Mouse (Mus musculus) embryonic fibroblast, embryonic 13.5 days (primary cell): ENCODE results near the gene Rora. TPM values are rescaled to one million over a fixed set of nuclear protein-coding genes. Genes with fewer than 3 reads are reported as not detected.

ENCODE experiments used
- H3K27ac ChIP-seq: 2 replicates; pipeline ENCODE4 v1.5.1; 2012; ENCODE audit warnings: low read length, control low read depth, inconsistent platforms; ENCODE audit not compliant: insufficient read depth
- H3K4me1 ChIP-seq: 2 replicates; pipeline ENCODE4 v1.6.1; 2011; ENCODE audit warnings: low read length; ENCODE audit not compliant: control insufficient read depth, insufficient read depth
- H3K4me3 ChIP-seq: 2 replicates; pipeline ENCODE4 v1.5.1; 2011; ENCODE audit warnings: mild to moderate bottlenecking, control low read depth, low read length; ENCODE audit not compliant: insufficient read depth
- CTCF ChIP-seq: IDR thresholded peaks from 2 replicates; pipeline ENCODE4 v1.5.1; 2011; ENCODE audit warnings: mild to moderate bottlenecking, control low read depth, low read length, moderate library complexity, borderline replicate concordance; ENCODE audit not compliant: insufficient read depth
- POLR2A ChIP-seq: IDR thresholded peaks from 2 replicates; pipeline ENCODE4 v1.6.1; 2011; ENCODE audit warnings: low read depth, mild to moderate bottlenecking, control low read depth, low read length, moderate library complexity
- polyA plus RNA-seq: library from polyadenylated mRNA; stranded (reverse); fragments of >200 nt; gene quantifications from 2 replicates; pipeline ENCODE4 v1.2.4, GENCODE M21; 2011; ENCODE audit warnings: low read depth; ENCODE audit not compliant: missing spikeins, insufficient read length

Gene Rora
- polyA plus RNA-seq, 1 experiment: 11.2 TPM

- H3K4me1 ChIP-seq: peaks cover 2% of the 10 kb centered on the region; the same call in 1 of the 2 replicates
Observed at GRCm38 (mm10) chr9:68782011-68782410, 128.4 kb downstream of the Rora start.

GRCm38 (mm10) chr9:68782604-68783003 is 129.0 kb downstream of the Rora start:
- Histone ChIP-seq H3K27ac (no peak overlapping the region), H3K4me3 (no peak overlapping the region), H3K4me1 (peaks cover 2% of the 10 kb centered on the region; the same call in 1 of the 2 replicates)
- no peak for TF ChIP-seq POLR2A

More at GRCm38 (mm10) chr9:68782011-68782410, 128.4 kb downstream of the Rora start:
- no peak overlapping the region for H3K4me3 ChIP-seq
- H3K27ac ChIP-seq: no peak overlapping the region
- TF ChIP-seq POLR2A: no peak
- no peak for TF ChIP-seq CTCF

GRCm38 (mm10) chr9:68783246-68783645 is 129.7 kb downstream of the Rora start:
- TF ChIP-seq CTCF: no peak
- no peak for TF ChIP-seq POLR2A
- Histone ChIP-seq H3K4me3 (no peak overlapping the region), H3K4me1 (peaks cover 2% of the 10 kb centered on the region; the same call in 1 of the 2 replicates), H3K27ac (no peak overlapping the region)

GRCm38 (mm10) chr9:68786614-68787293 is 133.2 kb downstream of the Rora start:
- Histone ChIP-seq H3K27ac (peak overlapping the region; percentile 35; the same call in 1 of the 2 replicates), H3K4me3 (no peak overlapping the region), H3K4me1 (peaks cover 4% of the 10 kb centered on the region; the same call in 1 of the 2 replicates)
- no peak for TF ChIP-seq CTCF
- no peak for TF ChIP-seq POLR2A

- Histone ChIP-seq H3K4me3 (no peak overlapping the region), H3K27ac (no peak overlapping the region), H3K4me1 (peaks cover 2% of the 10 kb centered on the region; the same call in 1 of the 2 replicates)
- TF ChIP-seq CTCF: no peak
- no peak for TF ChIP-seq POLR2A
Observed at GRCm38 (mm10) chr9:68787665-68788064, 134.1 kb downstream of the Rora start.

- Histone ChIP-seq H3K4me3 (no peak overlapping the region), H3K27ac (no peak overlapping the region), H3K4me1 (peaks cover 2% of the 10 kb centered on the region; the same call in 1 of the 2 replicates)
- TF ChIP-seq POLR2A: no peak
- no peak for TF ChIP-seq CTCF
Observed at GRCm38 (mm10) chr9:68790922-68791321, 137.3 kb downstream of the Rora start.

GRCm38 (mm10) chr9:68791982-68792540 is 138.5 kb downstream of the Rora start:
- peaks cover 2% of the 10 kb centered on the region; the same call in 1 of the 2 replicates for H3K4me1 ChIP-seq
- TF ChIP-seq CTCF (no peak), POLR2A (no peak)
- H3K27ac ChIP-seq: no peak overlapping the region
- no peak overlapping the region for H3K4me3 ChIP-seq

- H3K4me1 ChIP-seq: peaks cover 2% of the 10 kb centered on the region; the same call in 1 of the 2 replicates
- no peak overlapping the region for H3K4me3 ChIP-seq
- TF ChIP-seq CTCF (no peak), POLR2A (no peak)
- H3K27ac ChIP-seq: no peak overlapping the region
Observed at GRCm38 (mm10) chr9:68795314-68795713, 141.7 kb downstream of the Rora start.

- Histone ChIP-seq H3K4me3 (no peak overlapping the region), H3K4me1 (no peaks in the 10 kb centered on the region), H3K27ac (no peak overlapping the region)
- no peak for TF ChIP-seq CTCF
- TF ChIP-seq POLR2A: no peak
Observed at GRCm38 (mm10) chr9:68798221-68798620, 144.6 kb downstream of the Rora start.

GRCm38 (mm10) chr9:68799065-68799464 is 145.5 kb downstream of the Rora start:
- Histone ChIP-seq H3K4me1 (no peaks in the 10 kb centered on the region), H3K27ac (no peak overlapping the region), H3K4me3 (no peak overlapping the region)
- TF ChIP-seq POLR2A (no peak), CTCF (no peak)

- TF ChIP-seq POLR2A (no peak), CTCF (no peak)
- Histone ChIP-seq H3K4me1 (no peaks in the 10 kb centered on the region), H3K4me3 (no peak overlapping the region), H3K27ac (no peak overlapping the region)
Observed at GRCm38 (mm10) chr9:68804229-68804628, 150.6 kb downstream of the Rora start.
